Mouse (Mus musculus) granulocyte monocyte progenitor cell, adult 5-6 weeks (primary cell): Measurements from ENCODE around the gene Pde1b. TPM values are rescaled to one million over a fixed set of nuclear protein-coding genes. Genes with fewer than 3 reads are reported as not detected.

ENCODE experiments used
- ATAC-seq: replicated peaks from 2 replicates; pipeline ENCODE4 v1.8.0; 2016; ENCODE audit warnings: mild to moderate bottlenecking, moderate TSS enrichment, inconsistent platforms; ENCODE audit not compliant: poor library complexity, severe bottlenecking
- total RNA-seq, 2 experiments: library from RNA; stranded (forward) in 1 of 2; stranded (reverse) in 1 of 2; fragments of 200-712, 200-1000 nt in 1 of 2; fragments of >200 nt in 1 of 2; fragmentation: Nextera tagmentation in 1 of 2; gene quantifications; 2 replicates each; pipeline ENCODE4 v1.2.3; 2014 to 2017

Gene Pde1b
- total RNA-seq (2014; fragmentation: Nextera tagmentation) (6.6 and 7.2 TPM in 2 replicates), total RNA-seq (2017) (2.3 and 3.3 TPM in 2 replicates)

DNA sequence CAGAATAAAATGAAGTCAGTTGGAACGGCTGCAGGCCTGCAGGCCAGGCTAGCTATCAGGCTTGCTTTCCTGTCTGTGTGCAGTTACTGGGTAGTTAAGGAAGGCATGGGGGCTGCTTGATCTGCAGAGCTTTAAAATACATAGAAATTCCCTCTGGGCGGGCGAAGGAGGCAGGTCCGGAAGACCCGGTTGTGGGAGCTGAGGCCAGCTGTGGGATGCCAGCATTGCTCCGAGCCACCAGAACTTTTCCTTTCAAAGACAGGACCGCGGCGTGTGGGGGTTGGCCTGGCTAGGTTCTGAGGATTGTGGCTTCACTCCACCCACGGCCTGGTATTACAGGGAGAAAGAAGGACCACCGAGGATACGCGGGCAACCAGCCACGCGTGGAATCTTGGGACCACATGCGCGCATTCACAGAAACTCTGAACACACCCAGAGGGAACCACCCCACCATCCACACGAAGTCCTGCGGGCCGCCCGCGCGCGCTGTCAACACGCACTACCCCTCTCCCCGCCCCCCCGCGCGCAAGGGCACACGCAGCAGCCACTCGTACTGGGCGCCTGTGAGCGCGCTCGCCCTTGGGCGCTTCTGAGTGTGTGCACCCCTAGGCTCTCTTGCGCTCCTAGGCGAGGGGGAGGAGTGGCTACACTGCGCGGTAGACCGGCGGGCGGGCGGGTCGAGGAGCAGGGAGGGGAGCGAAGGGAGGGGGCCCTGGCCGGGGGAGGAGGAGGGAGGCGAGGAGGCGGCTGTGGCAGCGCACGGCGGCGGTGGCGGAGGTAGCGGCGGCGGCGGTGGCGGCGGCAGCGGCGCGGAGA lies at the start of gene Pde1b:
Gene Pde1b, plus strand, starts transcription at position 600 of the 816 bp plus-strand sequence.
- ATAC-seq = peak; percentile 76

DNA sequence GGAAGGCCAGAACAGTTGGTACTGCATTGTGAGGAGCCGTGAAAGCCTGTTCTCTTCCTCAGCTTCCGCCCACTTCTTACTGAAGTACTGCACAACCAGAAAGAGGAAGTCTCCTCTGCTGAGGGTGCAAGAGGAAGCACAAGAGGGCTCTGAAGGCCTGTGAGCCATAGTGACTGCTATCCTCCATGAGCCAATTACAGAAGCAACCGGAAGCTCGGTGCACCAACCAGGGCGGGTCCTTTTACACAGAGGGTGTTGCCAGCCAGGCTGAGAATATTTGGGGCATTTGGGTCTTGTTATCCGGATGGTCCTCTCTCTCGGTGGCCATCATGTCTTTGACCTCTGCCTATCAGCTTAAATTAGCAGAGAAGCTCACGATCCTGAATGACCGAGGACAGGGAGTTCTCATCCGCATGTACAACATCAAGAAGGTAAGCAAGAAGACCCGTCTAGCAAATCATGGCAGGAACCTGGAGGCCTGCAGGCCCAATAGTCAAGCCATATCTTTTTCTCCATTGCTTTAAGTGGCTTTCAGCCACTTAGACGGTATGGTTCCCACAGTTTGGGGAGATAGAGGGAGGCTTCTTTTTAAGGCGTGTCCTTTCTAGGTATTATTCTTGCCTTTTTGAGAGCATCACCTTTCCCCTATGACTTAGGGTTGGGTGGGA lies 49.1 kb upstream of the Pde1b start, which contains the start of gene Nckap1l:
Gene Nckap1l, plus strand, starts transcription at position 244 of the 668 bp plus-strand sequence.
- ATAC-seq = peak; percentile 100

DNA sequence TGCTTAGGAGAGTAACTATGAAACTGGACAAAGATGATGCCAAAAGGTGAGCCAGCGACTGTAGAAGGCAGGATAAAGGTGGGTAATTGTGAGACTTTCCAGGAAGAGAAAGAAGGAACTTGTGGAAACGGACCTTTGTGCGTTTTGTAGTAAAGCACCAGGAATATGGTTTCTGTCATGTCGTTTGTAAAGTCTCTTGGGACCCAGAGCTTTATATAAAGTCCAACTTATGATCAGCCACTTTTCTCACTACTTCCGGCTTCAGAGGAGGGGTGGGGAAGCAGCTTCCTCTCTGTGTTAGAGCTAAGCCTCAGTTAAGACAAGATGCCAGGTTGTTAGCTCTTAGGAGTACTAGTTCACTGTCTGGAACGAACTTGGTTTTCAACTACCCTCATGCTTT lies 48.4 kb upstream of the Pde1b start:
- no peak for ATAC-seq

DNA sequence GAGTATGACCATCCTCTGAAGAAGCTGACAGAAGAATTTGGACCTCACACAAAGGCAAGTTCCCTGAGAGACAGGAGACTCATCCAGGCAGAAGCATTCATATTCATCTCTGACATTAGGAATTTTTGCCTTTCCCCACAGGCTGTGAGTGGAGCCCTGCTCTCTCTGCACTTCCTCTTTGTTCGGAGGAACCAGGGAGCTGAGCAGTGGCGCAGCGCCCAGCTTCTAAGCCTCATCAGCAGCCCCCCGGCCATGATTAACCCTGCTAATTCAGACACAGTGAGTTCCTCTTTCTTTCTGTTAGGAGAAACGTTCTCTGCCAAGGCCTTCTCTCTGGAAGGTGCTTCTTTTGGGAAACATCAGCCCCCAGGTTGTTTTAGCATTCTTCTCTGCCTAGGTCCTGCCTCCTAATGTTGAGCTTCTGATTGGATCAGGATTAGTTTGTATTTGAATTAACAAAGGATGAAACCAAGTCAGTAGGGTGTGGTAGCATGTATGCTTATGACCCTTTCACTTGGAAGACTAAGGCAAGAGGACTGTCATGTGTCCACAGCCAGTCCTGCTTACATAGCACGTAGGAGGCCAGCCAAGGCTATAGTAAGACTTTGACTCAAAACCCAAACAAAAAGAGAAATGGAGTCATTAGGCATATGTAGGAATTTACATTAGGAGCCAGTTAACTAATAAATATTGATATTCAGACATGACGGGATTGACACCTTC lies 40.1 kb upstream of the Pde1b start:
- ATAC-seq = peak; percentile 100

DNA sequence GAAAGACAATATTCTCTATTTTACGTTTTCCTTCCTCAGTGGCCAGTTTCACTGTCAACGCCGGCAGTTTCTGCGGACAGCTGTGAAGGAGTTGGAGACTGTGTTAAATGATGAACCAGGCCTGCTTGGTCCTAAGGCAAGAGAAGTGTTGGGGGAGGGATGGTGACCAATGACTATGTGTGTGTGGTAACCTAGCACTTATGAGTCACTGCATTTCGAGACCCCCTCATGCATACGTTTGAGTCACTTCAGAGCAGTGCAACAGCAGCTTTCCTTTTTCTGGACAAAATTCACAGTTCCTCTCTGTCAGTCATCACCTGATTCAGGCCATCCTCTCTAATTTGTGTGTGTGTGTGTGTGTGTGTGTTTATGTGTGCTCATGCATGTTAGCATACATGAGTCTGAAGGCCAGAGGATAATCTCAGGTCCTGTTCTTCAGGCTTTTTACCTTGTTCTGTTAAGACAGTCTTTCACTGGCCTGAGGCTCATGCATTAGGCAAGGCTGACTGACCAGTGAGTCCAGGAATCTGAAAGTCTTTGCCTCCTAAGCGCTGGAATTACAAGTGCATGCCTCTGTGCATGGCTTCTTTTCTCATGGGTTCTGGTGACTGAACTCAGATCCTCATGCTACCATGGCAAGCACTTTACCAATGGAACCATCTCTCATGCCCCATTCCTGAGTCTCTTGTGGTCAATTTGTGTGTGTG lies 31.2 kb upstream of the Pde1b start:
- ATAC-seq = peak; percentile 59

DNA sequence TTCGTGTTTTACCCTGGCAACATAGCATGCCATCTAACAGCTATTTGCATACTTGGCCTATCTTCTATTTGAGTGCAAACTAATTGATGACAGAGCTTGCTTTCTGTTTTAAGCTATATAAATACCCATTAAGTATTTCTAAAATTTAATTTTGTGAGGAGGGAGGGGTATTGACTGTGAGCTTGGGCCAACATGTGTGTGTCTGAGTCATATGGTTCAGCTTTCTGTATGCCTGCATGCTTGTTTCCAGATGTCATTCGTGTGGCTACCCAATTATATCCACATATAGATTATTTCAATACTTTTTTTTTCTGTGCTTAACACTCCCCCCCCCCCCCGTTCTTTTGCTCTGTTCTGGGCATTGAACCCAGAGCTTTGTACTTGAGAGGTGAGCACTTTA lies 30.6 kb upstream of the Pde1b start:
- ATAC-seq = no peak

DNA sequence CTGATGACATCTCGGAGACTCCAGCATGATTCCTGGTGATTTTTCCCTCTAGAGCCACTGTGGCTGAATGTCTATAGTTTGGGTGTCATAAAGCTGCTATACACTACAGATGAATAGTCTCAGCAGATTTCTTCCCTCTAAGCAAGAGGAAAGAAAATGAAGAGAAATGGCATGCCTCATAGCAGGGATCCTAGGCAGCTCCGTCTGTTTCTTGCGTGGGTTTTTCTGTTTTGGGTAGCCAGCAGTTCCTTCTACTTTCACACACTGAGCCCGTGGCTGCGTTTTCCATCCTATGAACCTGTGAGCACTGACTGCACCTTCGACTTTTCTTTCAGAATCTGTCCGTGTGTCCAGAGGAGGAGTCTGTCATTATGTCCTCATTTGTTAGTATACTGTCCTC lies 29.7 kb upstream of the Pde1b start:
- ATAC-seq = no peak

DNA sequence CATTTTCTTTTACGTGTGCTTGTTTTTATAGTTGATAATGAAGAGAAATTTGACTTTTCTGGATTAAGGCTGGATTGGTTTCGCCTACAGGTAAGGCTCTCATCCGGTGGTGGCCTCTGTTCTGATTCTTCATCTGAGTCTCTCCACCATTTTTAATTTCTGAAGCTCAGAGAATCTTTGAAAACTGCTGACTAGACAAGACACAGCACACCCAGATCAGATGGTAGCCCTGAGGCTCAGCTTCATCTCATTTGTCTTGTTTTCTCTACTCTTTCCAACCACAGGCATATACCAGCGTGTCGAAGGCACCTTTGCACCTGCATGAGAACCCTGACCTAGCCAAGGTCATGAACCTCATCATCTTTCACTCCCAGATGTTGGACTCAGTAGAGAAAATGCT lies 29.1 kb upstream of the Pde1b start:
- no peak for ATAC-seq

DNA sequence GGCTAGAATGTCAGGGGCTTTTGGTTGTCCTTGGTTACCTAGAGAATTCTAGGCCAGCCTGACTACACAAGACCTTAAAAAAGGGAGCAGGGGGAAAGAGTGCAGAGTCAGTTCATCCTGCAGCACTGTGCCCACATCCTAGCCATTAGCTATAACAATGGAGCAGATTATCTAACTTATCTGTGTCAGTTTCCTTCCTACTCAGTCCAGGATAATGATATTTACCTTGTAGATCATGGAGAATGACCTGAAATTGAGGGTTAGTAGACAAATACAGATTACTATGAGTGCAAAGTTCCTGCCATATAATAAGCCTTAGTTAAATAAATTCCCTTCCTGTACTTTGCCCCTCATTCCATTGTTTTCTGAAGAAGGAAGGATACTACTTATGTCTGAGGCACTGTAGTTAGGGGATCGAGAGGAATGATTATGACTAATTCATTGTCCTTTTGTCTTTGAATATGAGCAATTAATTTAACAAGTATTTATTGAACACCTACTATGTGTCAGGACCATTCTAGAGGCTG lies 23.7 kb upstream of the Pde1b start:
- ATAC-seq = no peak

DNA sequence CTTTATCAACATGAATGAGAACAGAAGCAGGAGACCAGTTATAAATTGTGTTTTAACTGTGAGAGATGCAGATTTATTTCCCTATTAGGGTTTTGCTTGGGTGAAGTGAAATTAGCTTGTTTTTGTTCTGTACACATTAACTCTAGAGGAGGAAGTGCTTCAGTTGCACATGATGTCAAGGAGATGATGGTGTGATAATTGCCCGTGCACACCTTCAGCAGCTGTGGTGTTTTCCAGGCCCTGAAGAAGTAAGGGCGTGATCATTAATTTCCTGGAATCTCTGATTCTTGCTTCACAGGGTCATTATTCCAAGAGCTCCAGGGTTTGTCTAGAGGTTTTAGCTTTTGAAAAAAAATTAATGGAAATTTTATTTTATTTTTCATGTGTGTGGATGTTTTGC lies 22.7 kb upstream of the Pde1b start:
- ATAC-seq = no peak

DNA sequence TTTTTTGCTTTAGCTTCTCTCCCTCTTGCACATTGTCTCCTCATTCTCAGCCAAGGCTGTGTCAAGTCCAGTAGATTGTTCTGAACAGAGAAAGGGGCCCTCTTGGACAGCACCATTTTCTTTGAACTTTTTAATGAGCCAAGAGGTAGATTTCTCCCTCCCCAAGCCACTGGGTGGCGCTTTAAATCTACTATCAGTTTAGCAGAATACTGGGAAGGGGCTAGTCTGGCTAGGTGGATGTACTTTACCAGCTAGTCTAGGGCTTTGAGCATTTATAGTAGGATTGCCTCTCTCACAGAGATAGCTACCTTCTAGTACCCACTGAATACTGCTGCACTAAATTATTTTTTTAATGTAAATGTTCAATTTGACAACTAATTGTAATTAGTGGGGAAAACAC lies 20.3 kb upstream of the Pde1b start:
- no peak for ATAC-seq

DNA sequence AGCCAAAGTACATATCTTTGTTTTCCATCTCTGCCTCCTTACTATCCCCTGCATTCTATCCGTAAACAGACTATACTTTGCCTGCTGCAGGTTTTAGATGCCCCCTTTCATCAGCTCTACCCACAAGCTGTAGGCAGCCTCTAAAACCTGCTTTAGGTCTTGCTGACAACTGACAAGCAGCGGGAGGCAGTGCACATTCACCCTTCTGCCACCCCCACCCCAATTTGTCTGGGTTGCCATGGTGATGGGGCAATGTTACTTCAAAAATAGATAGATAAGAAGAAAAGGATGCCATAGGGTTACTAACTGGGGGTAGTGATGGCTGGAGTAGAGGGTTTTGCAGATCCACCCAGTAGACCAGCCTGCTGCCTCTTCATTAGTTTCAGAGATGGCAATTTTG lies 18.3 kb upstream of the Pde1b start:
- no peak for ATAC-seq

DNA sequence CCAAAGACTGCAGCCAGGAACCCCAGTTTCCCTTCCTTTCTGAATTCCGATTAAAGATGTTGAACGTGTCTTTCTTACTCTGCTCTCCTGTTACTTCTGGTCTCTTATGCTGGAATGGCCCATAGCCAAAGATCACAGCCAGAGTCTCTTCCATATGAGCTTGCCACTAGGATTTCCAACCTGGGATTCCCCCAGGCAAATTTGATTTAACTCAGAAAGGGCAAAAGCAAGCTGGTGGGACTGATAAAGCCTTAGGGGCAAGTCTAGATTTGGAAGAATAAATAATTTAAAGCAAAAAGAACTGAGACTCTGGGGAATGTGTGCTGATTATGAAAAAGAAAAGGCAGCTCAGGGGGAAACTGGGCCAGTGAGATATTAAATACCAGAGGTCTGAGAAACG lies 17.7 kb upstream of the Pde1b start:
- no peak for ATAC-seq

DNA sequence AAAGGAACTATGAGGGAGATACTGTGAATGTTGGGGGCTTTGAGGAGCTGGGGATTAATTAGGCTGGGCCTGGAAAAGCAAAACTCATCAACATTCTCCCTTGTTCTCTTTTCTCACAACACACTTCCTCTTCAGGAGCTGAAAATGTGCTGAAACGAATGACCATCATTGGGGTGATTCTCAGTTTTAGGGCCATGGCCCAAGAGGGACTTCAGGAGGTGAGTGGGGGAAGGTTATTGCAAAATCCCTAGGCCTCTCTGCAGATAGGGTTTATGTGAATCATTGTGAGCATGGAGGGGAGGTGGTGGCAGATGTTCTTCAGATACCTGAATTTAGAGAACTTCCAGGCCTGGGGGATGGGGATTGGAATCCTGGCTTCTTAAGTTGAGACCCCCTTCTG lies 16.2 kb upstream of the Pde1b start:
- peak; percentile 87 for ATAC-seq

DNA sequence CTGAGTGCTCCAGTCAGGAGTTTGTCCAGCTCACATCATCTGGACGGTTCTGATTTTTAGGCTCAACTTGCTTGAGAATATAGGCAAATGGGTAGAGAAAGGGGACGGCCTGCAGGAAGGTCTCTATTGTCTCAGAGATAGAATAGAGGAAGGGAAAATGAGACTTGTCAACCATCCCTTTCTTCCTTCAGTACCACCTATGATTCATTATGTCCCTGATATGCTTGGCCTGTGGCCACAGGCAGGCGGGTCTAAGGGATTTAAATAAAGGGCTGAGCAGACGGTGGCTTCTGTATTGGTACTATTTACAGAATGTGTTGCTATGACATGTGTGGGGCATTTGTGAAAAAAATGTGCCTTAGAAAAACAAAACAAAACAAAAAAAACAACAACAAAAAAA lies 14.5 kb upstream of the Pde1b start:
- no peak for ATAC-seq

DNA sequence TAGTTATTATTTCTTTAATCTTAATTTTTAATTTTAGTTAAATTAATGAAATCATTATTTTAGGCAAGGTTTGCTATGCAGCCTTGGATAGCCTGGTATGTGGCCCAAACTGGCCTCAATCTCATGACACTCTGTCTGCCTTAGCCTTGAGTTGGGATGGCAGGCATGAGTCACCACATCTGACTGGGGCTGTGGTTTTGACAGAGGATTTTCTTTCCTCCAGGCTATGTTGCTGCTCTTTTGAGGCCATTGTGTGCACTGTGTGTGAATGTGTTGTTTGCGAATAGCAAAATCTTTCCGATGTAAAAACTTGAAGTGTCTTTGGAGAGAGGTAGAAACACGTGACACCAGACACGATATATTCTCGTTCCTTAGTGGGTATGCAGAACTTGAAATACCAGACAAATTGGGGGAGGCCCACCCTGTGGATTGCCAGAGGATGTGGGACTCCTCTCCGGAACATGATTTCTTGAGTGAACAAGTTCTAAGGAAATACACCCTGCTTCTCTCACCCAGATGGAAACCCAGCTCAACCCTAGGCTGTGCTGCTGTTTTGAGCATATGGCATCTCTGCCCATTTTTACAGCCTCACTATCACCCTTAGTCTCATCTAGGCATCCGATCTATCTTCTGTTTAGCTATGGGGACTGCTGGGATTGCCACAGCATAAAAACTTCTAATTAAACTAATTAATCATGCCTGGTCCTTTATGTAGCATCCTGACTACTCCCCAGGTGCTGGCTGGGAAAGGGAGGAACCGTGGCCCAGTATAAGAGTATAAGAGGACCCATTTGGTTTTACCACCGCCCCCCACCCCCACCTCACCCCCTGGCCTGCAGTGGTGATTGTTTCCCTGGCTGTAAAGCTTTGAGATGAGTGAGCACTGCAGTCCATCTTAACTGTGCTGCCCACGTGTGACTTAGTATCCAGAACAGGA lies 6.4 kb upstream of the Pde1b start:
- ATAC-seq = no peak

DNA sequence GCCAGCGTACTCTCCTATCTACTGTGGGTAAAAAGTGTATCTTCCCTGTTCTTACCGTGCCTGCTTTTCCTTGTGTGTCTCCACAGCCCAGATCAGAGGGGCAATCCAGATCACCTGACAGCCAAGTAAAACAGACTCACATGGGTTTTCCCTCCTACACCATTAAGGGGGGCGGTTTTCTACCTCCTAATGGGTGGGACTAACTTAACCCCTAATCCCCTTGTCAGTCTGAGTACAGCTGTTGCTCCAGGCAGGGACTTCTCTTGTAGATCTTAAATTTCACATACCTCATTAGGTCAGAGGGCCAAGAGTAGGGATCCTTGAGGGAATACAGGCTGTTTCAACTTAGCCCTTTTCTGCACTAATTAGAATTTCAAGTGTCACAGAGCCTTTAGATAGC lies 4.7 kb upstream of the Pde1b start:
- no peak for ATAC-seq

DNA sequence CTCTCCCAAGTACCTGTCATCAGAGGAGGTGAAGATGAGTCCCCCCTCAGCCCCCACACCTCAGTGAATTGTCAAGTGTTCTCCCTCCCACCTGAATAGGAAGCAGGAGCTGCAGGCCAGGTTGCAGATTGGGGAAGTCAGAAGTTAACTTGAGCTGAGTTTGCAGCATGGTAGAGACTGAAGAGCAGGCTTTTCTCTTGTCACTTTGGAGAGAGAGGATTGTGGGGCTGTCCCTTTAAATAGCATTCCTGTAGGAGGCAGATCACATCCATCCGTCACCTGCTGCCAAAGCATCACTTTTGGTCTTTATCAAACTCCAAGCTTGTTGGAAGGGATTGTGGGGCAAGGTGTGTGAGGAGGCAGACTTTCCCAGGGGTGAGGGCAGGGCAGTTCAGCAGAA lies 2.1 kb upstream of the Pde1b start:
- no peak for ATAC-seq

DNA sequence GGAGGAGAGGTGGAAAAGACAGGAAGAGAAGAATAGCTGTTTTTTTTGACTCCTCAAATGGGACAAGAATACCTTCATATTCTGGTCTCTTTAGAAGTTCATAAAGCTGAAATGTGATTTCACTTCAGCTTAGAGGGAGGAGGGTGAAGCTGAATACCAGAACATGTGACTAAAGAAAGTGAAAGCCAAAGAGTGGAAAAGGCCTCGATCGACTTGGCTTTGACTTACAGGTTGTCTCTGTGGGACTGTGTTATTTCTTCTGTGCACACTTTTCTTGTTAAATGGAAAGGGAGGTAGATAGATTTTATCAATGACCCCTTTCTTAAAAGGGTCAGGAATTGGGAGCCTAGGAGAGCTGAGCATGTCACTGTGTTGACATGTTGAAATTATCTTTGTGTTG lies 1.6 kb upstream of the Pde1b start:
- ATAC-seq = no peak
